Mouse (Mus musculus) limb, embryonic 10.5 days (tissue): Measurements from ENCODE around the gene Faf1. TPM values are rescaled to one million over a fixed set of nuclear protein-coding genes. Genes with fewer than 3 reads are reported as not detected.

Experiments
- DNase-seq: peaks from one replicate; pipeline ENCODE4 v3.0.0-alpha.2; 2017; ENCODE audit warnings: low spot score
- H3K27ac ChIP-seq: fragments of 300-500 bp; sonication (generic); 2 replicates; pipeline ENCODE4 v1.5.1; 2016; ENCODE audit warnings: mild to moderate bottlenecking
- H3K27me3 ChIP-seq: fragments of 300-500 bp; sonication (generic); 2 replicates; pipeline ENCODE4 v1.6.1; 2016; ENCODE audit warnings: low read depth, mild to moderate bottlenecking; ENCODE audit not compliant: poor library complexity, severe bottlenecking
- H3K36me3 ChIP-seq: fragments of 300-500 bp; sonication (generic); 2 replicates; pipeline ENCODE4 v1.6.1; 2016; ENCODE audit warnings: mild to moderate bottlenecking, moderate library complexity
- H3K4me1 ChIP-seq: fragments of 300-500 bp; sonication (generic); 2 replicates; pipeline ENCODE4 v1.6.1; 2016
- H3K4me3 ChIP-seq: fragments of 300-500 bp; sonication (generic); 2 replicates; pipeline ENCODE4 v1.5.1; 2016; ENCODE audit warnings: mild to moderate bottlenecking, moderate library complexity
- H3K9me3 ChIP-seq: fragments of 300-500 bp; sonication (generic); replicated peaks from 2 replicates; pipeline ENCODE4 v1.6.1; 2016; ENCODE audit warnings: mild to moderate bottlenecking
- WGBS: fragments of 180-500 bp; shearing (Covaris S2); methylation state at CpG from one replicate; pipeline ENCODE4 v1.1.7; 2016; 5-methylcytosine and 5-hydroxymethylcytosine counted together
- polyA plus RNA-seq: library from polyadenylated mRNA; unstranded; fragments of >200 nt; fragmentation: Nextera tagmentation; extraction: Ambion mirVana; gene quantifications from 2 replicates; pipeline ENCODE4 v1.2.1, GENCODE M21; 2016

Gene Faf1
- polyA plus RNA-seq, 1 experiment from 2014 or later: 29.2 TPM

GRCm38 (mm10) chr4:109929058-109929457 is 252.7 kb downstream of the Faf1 start:
- no peak for DNase-seq
- Histone ChIP-seq H3K4me1 (no peaks in the 10 kb centered on the region), H3K36me3 (peaks cover 3% of the 10 kb centered on the region; the same call in 1 of the 2 replicates), H3K27me3 (no peaks in the 10 kb centered on the region), H3K4me3 (no peak overlapping the region), H3K9me3 (no peaks in the 10 kb centered on the region), H3K27ac (no peak overlapping the region)
- 97% methylated on average over 1 of the region's 1 CpGs for WGBS

- Histone ChIP-seq H3K4me3 (no peak overlapping the region), H3K4me1 (no peaks in the 10 kb centered on the region), H3K27ac (no peak overlapping the region), H3K9me3 (no peaks in the 10 kb centered on the region), H3K27me3 (no peaks in the 10 kb centered on the region), H3K36me3 (peaks cover 3% of the 10 kb centered on the region; the same call in 1 of the 2 replicates)
- 93% methylated on average over 1 of the region's 1 CpGs for whole genome bisulfite sequencing
- DNase-seq: no peak
Measured at GRCm38 (mm10) chr4:109930445-109930844, 254.1 kb downstream of the Faf1 start.

DNA sequence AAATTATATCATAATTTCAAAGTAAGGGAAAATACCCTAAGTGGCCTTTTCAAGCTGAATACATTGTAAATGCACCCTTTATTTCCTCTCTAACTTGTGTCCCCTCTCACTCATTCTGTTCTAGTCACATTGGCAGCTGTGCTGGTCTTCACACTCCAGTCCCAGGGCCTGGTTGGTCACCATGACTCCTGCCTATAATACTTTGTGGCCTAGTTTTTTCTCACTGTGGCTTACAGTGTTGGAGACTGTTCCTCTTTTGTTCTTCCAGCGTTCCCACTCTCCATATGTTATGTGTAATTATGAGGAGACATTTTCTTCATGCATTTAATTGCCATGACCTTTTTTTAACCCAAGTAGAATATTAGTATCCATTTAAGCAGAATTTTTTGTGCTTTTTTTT is 254.5 kb downstream of the Faf1 start:
- H3K4me1 ChIP-seq: no peaks in the 10 kb centered on the region
- H3K27me3 ChIP-seq: no peaks in the 10 kb centered on the region
- peaks cover 3% of the 10 kb centered on the region; the same call in 1 of the 2 replicates for H3K36me3 ChIP-seq
- 100% methylated on average over 1 of the region's 1 CpGs for WGBS
- H3K27ac ChIP-seq: no peak overlapping the region
- no peaks in the 10 kb centered on the region for H3K9me3 ChIP-seq
- no peak for DNase-seq
- no peak overlapping the region for H3K4me3 ChIP-seq

GRCm38 (mm10) chr4:109936557-109936956 is 260.2 kb downstream of the Faf1 start:
- H3K4me3 ChIP-seq: no peak overlapping the region
- H3K9me3 ChIP-seq: no peaks in the 10 kb centered on the region
- 95% methylated on average over 3 of the region's 3 CpGs for WGBS
- no peak overlapping the region for H3K27ac ChIP-seq
- H3K36me3 ChIP-seq: no peaks in the 10 kb centered on the region
- DNase-seq: no peak
- H3K27me3 ChIP-seq: no peaks in the 10 kb centered on the region
- no peaks in the 10 kb centered on the region for H3K4me1 ChIP-seq

DNA sequence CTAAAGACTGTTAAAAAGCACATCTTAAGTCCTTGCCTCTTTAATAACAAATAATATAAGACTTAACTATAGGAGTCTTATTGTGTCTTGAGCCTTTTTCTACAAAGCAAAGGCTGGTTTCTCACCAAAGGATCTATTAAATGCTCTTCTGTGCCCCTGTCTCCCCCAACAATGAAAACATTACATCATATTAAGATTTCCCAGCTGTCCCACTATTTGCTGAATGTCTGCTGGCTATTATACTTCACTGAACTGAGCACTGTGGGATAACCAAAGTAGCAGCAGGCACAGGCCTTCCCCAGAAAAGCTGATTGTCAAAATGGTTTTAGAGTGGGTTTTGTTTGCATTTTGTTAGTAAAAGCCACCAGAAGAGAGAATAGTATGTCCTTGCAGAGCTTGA is 262.9 kb downstream of the Faf1 start:
- Histone ChIP-seq H3K36me3 (no peaks in the 10 kb centered on the region), H3K4me3 (no peak overlapping the region), H3K4me1 (no peaks in the 10 kb centered on the region)

GRCm38 (mm10) chr4:109945554-109945953 is 269.2 kb downstream of the Faf1 start:
- Histone ChIP-seq H3K36me3 (0 out of 2 replicates have a peak, but pooled peaks cover 2% of the 10 kb centered on the region), H3K9me3 (no peaks in the 10 kb centered on the region), H3K4me3 (no peak overlapping the region), H3K27ac (no peak overlapping the region), H3K4me1 (no peaks in the 10 kb centered on the region), H3K27me3 (no peaks in the 10 kb centered on the region)
- no peak for DNase-seq
- WGBS: 97% methylated on average over 1 of the region's 1 CpGs

More for the DNA sequence above, 262.9 kb downstream of the Faf1 start:
- no peak for DNase-seq
- no peak overlapping the region for H3K27ac ChIP-seq
- no peaks in the 10 kb centered on the region for H3K9me3 ChIP-seq
- no peaks in the 10 kb centered on the region for H3K27me3 ChIP-seq

DNA sequence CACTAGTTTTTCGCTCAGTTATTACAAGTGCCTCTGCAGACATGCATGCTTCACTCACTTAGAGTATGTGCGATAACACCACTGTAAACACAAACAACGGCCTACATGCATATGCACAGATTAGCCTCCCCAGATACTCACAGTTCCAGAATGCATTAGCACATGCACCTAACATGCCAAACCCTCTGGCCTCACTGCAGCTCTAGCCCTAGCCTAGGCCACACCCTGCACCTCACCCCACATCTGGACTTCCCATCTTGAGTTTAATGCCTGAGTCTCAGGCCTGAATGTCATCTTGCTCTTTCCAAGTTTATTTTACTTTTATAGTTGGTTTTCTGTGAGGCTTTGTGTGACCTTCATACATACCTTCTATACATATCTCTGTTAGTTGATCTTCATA is 272.9 kb downstream of the Faf1 start:
- no peak for DNase-seq
- no peak overlapping the region for H3K4me3 ChIP-seq
- no peak overlapping the region for H3K27ac ChIP-seq
- H3K9me3 ChIP-seq: no peaks in the 10 kb centered on the region
- no peaks in the 10 kb centered on the region for H3K4me1 ChIP-seq
- WGBS: 95% methylated on average over 3 of the region's 3 CpGs
- no peaks in the 10 kb centered on the region for H3K27me3 ChIP-seq
- 0 out of 2 replicates have a peak, but pooled peaks cover 2% of the 10 kb centered on the region for H3K36me3 ChIP-seq

DNA sequence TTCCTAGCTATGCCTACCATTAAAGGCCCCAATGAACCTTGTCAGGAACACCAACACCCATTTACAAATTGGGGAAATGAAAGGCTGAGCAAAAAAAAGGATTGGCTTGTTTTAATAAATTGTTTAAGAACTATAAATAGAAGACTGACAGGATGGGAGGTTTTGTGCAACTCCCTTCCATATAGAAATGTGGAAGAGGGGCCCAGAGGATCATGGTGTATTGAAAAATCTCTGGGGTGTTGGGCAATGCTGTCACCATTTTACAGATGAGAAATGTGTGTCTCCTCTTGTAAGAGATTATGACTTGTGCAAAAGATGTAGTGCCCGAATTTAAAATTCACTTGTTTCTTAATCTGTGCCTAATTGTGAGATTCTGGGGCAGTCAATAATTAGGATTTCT is 277.1 kb downstream of the Faf1 start:
- Histone ChIP-seq H3K27me3 (no peaks in the 10 kb centered on the region), H3K4me1 (no peaks in the 10 kb centered on the region), H3K36me3 (no peaks in the 10 kb centered on the region), H3K27ac (no peak overlapping the region), H3K4me3 (no peak overlapping the region), H3K9me3 (no peaks in the 10 kb centered on the region)
- WGBS: 96% methylated on average over 1 of the region's 1 CpGs
- no peak for DNase-seq

DNA sequence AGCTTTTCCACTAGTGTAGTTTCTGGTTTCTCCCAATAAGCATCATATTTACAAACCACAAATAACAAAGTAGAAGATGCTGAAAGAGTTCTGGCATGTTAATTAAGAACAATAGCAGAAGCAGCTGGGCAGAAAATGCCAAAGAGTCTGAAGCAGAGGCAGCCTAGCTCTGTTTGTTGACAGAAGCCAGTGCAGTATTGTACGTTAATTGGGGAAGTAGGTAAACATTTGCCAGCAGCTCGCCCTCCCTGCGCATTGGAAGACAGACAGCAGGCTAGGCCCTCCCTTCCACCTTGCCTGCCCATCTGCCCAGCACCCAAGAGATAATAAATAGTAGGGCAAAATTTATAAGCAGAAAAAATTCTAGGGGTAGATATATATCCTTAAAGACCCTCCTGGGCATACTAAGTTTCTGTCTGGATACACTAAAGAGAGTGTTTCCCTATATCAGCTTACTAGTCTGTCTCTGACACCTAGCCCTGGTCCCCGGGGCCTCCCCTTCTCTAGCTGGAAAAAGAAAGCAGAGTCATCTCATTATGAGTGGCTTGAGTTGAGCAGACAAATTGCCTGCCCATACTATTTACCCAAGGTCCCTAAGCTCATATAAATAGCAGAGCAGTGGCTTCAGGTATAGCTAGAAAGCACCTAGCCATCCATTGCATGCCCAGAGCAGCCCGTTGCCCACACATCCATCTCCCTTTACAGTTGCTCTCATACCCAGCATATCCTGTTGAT is 284.0 kb downstream of the Faf1 start:
- no peak for DNase-seq
- Histone ChIP-seq H3K27me3 (no peaks in the 10 kb centered on the region), H3K36me3 (0 out of 2 replicates have a peak, but pooled peaks cover 5% of the 10 kb centered on the region), H3K9me3 (no peaks in the 10 kb centered on the region), H3K27ac (no peak overlapping the region), H3K4me1 (no peaks in the 10 kb centered on the region), H3K4me3 (no peak overlapping the region)
- 60% methylated on average over 5 of the region's 5 CpGs for WGBS

- H3K36me3 ChIP-seq: 0 out of 2 replicates have a peak, but pooled peaks cover 5% of the 10 kb centered on the region
- no peak for DNase-seq
- H3K27ac ChIP-seq: no peak overlapping the region
- H3K4me1 ChIP-seq: no peaks in the 10 kb centered on the region
- 87% methylated on average over 5 of the region's 5 CpGs for WGBS
- H3K27me3 ChIP-seq: no peaks in the 10 kb centered on the region
- H3K4me3 ChIP-seq: no peak overlapping the region
- H3K9me3 ChIP-seq: no peaks in the 10 kb centered on the region
Measured at GRCm38 (mm10) chr4:109963570-109964279, 287.3 kb downstream of the Faf1 start.

DNA sequence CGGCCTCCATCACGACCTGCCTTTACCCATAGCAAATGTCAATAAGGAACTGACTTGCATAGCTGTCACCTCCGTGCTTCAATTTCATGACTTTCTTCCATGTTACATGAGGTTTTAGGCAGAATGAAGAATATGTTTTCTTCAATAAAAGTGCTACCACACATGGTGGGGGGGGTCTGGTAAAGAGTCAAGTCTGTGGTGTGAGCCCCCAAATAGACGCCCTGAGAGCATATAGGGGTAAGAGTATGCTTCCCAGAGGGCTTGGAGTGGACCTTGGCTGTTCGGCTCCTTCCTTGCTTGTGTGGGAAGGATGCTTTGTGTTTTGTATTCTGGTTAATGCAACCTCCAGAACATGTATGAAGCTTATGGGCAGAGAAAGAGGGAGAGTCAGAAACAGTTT is 293.2 kb downstream of the Faf1 start:
- 87% methylated on average over 5 of the region's 5 CpGs for WGBS
- H3K4me1 ChIP-seq: peaks cover 5% of the 10 kb centered on the region
- H3K9me3 ChIP-seq: no peaks in the 10 kb centered on the region
- no peaks in the 10 kb centered on the region for H3K36me3 ChIP-seq
- no peak for DNase-seq
- no peak overlapping the region for H3K27ac ChIP-seq
- H3K27me3 ChIP-seq: peaks cover 51% of the 10 kb centered on the region
- no peak overlapping the region for H3K4me3 ChIP-seq

DNA sequence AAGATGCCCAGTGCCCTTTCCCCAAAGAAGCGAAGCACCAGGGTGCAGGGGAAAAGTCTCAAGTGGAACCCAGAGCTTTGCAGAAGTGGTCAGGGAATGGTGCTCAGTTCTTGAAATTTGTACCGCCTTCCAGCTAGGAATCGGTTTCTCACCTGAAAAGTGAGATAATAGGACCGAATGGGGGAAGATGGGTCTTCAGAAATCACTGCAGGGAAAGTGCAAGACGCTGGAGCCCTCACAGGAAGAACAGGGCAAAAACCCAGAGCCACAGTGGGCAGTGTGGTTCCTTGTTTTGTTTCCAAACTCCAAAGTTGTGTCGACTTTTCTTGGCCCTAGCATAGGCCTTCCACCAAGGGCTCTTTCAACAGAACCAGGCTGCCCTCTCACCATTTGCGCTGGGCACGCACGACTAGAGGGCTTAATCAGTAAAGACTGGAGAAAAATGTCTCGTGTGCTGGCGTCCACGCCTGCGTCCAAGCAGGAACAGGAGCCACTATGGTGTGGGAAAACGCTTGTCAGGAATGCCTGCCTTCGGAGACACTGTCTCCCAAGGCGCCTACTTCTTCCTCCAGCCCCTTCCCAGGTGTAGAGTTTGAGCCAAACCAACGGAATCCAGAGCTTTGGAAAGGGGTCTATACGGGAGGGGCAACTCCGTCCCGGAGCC is 297.7 kb downstream of the Faf1 start:
- Histone ChIP-seq H3K4me3 (peak overlapping the region; percentile 30; the same call in 1 of the 2 replicates), H3K9me3 (no peaks in the 10 kb centered on the region), H3K27me3 (peaks cover 97% of the 10 kb centered on the region), H3K4me1 (peaks cover 28% of the 10 kb centered on the region), H3K36me3 (no peaks in the 10 kb centered on the region), H3K27ac (no peak overlapping the region)
- 2% methylated on average over 20 of the region's 20 CpGs for WGBS
- peak; percentile 49 for DNase-seq
